Mouse (Mus musculus) intestine, embryonic 14.5 days (tissue): Measurements from ENCODE around the gene Larp1b. TPM values are rescaled to one million over a fixed set of nuclear protein-coding genes. Genes with fewer than 3 reads are reported as not detected.

Experiments
- ATAC-seq: fragments of 200-750 bp; cut with Nextera tagmentation; replicated peaks from 2 replicates; pipeline ENCODE4 v1.8.0; 2017; ENCODE audit warnings: low read depth, moderate number of reproducible peaks, moderate TSS enrichment, moderate library complexity; ENCODE audit not compliant: low FRiP score, low TSS enrichment
- DNase-seq: peaks from one replicate; pipeline ENCODE4 v3.0.0-alpha.2; 2018; ENCODE audit warnings: low spot score
- H3K27ac ChIP-seq: fragments of 300-500 bp; sonication (generic); 2 replicates; pipeline ENCODE4 v1.5.1; 2014; ENCODE audit warnings: low read depth, mild to moderate bottlenecking, control low read depth
- H3K27me3 ChIP-seq: fragments of 300-500 bp; sonication (generic); replicated peaks from 2 replicates; pipeline ENCODE4 v1.6.1; 2014; ENCODE audit warnings: low read length, control low read depth; ENCODE audit not compliant: control insufficient read depth, insufficient read depth
- H3K36me3 ChIP-seq: fragments of 300-500 bp; sonication (generic); 2 replicates; pipeline ENCODE4 v1.6.1; 2014; ENCODE audit warnings: low read length, control low read depth; ENCODE audit not compliant: control insufficient read depth, insufficient read depth
- H3K4me1 ChIP-seq: fragments of 300-500 bp; sonication (generic); replicated peaks from 2 replicates; pipeline ENCODE4 v1.6.1; 2014; ENCODE audit warnings: low read length, control low read depth, mixed read lengths; ENCODE audit not compliant: control insufficient read depth, insufficient read depth
- H3K4me2 ChIP-seq: fragments of 300-500 bp; sonication (generic); 2 replicates; pipeline ENCODE4 v1.6.1; 2014; ENCODE audit warnings: low read length
- H3K4me3 ChIP-seq: fragments of 300-500 bp; sonication (generic); 2 replicates; pipeline ENCODE4 v1.5.1; 2014; ENCODE audit warnings: low read depth, low read length, control low read depth, mixed read lengths
- H3K9ac ChIP-seq: fragments of 300-500 bp; sonication (generic); 2 replicates; pipeline ENCODE4 v1.6.1; 2014; ENCODE audit warnings: mild to moderate bottlenecking, low read length
- H3K9me3 ChIP-seq: fragments of 300-500 bp; sonication (generic); 2 replicates; pipeline ENCODE4 v1.6.1; 2016; ENCODE audit warnings: low read length, control low read depth; ENCODE audit not compliant: control insufficient read depth
- WGBS: fragments of 180-500 bp; shearing (Covaris S2); extraction: QIAGEN DNeasy Blood & Tissue Kit; methylation state at CpG from one replicate; pipeline ENCODE4 v1.1.7; 2014; 5-methylcytosine and 5-hydroxymethylcytosine counted together
- polyA plus RNA-seq: library from polyadenylated mRNA; unstranded; fragments of >200 nt; fragmentation: Nextera tagmentation; extraction: Ambion mirVana; gene quantifications from 2 replicates; pipeline ENCODE4 v1.2.1, GENCODE M21; 2014

Gene Larp1b
- polyA plus RNA-seq, 1 experiment from 2014 or later = 6.2 TPM

GRCm38 (mm10) chr3:41009990-41010389 is 60.4 kb downstream of the Larp1b start:
- H3K9ac ChIP-seq = no peak overlapping the region
- H3K4me2 ChIP-seq = no peak overlapping the region

DNA sequence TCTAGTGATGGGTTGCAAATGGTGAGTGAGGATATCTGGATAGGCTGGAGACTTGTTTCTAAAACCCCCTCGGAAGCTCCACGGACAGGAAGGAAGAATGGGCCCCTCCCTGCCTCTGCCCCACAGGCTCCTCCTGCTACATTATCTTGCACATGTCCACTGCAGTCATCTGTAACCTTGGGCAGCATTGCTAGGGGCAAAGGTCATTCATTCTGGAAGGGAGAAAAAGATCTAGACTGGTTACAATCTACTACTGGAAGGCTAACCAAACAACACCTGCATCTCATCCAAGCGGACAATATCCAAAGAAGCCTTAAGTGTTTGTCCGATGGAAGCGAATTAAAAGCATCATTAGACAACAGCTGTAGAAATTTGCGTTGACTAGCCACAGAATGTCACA is 61.1 kb downstream of the Larp1b start:
- Histone ChIP-seq H3K4me3 (no peak overlapping the region), H3K4me2 (no peak overlapping the region), H3K27ac (no peak overlapping the region), H3K9ac (no peak overlapping the region), H3K4me1 (no peaks in the 10 kb centered on the region), H3K9me3 (no peaks in the 10 kb centered on the region), H3K27me3 (no peaks in the 10 kb centered on the region), H3K36me3 (no peaks in the 10 kb centered on the region)
- DNase-seq (no peak), ATAC-seq (no peak)
- WGBS = 76% methylated on average over 6 of the region's 6 CpGs

More at GRCm38 (mm10) chr3:41009990-41010389, 60.4 kb downstream of the Larp1b start:
- H3K4me1 ChIP-seq = no peaks in the 10 kb centered on the region
- H3K9me3 ChIP-seq = no peaks in the 10 kb centered on the region
- ATAC-seq (no peak), DNase-seq (no peak)
- 97% methylated on average over 3 of the region's 3 CpGs for WGBS
- no peak overlapping the region for H3K4me3 ChIP-seq
- no peaks in the 10 kb centered on the region for H3K36me3 ChIP-seq
- H3K27me3 ChIP-seq = no peaks in the 10 kb centered on the region
- no peak overlapping the region for H3K27ac ChIP-seq

DNA sequence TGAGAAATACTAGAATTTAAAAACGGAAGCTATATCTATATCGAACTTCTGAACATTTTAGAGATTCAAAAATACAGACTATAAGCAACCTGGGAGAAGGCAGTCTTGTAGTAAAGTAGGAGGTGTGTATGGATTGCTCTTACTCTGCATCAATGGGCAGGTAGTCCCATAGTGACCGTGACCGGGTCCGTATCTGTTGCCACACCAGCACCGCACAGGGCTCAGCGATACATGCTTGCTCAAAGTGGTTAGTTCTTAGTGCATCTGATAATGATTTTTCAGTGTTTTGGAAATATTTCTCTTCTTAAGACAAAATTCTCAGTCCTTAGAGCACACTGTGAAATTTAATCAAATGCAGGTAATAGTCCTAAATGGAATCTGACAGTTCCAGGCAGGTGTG is 62.8 kb downstream of the Larp1b start:
- Histone ChIP-seq H3K4me2 (no peak overlapping the region), H3K9ac (no peak overlapping the region), H3K4me1 (no peaks in the 10 kb centered on the region), H3K27ac (no peak overlapping the region), H3K27me3 (no peaks in the 10 kb centered on the region), H3K4me3 (no peak overlapping the region), H3K9me3 (no peaks in the 10 kb centered on the region), H3K36me3 (no peaks in the 10 kb centered on the region)
- WGBS = 98% methylated on average over 7 of the region's 7 CpGs
- ATAC-seq (no peak), DNase-seq (no peak)

DNA sequence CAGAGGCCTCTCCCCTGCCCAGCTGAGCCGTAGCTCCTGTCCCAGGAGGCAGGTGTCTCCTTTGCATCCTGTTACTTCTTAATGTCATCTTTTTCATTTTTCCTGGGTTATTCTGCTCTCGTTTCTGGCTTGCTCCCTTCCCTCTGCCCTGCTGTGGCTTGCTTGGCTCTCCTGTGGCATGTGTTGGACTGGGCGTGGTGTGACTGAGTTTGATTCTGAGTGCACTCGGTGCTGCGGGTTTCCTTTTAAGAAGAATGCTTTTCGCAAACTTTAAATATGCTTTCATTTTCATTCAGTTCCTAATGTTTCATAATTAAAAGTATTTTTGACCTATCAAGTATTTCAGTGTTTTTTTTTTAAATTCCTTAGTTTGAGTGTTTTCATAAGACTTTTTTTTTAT is 65.3 kb downstream of the Larp1b start:
- H3K9me3 ChIP-seq = no peaks in the 10 kb centered on the region
- DNase-seq = no peak
- H3K27me3 ChIP-seq = no peaks in the 10 kb centered on the region
- H3K4me2 ChIP-seq = no peak overlapping the region
- no peak overlapping the region for H3K9ac ChIP-seq
- H3K4me1 ChIP-seq = no peaks in the 10 kb centered on the region
- no peak overlapping the region for H3K27ac ChIP-seq
- H3K4me3 ChIP-seq = no peak overlapping the region
- ATAC-seq = no peak
- no peaks in the 10 kb centered on the region for H3K36me3 ChIP-seq
- 76% methylated on average over 6 of the region's 6 CpGs for WGBS

DNA sequence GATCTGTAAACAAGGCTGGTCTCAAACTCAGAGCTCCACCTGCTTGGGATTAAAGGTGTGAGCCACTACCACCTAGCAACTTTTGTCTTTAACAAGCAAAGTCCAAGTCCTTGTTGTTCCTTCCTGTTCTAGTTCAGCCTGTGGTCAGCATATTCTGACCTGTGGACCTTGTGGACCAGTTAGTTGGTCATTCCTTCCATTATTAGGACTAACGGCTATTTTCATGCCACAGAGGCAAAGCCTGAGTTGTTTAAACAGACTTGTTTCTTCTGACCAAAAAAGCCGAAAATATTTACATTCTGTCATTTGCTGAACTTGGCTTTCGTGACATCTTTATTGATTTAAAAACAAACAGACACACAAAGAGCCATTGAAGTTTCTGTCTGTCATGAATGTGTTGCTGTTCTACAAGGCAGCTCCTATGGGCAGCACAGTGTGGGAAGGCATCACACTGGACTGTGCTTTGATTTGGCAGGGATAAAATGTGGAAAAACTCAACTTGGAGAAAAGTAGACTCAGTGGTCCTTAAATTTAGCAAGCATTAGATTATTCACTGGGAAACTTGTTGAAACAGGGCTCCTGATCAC is 68.5 kb downstream of the Larp1b start:
- DNase-seq = no peak
- WGBS = 51% methylated on average over 3 of the region's 3 CpGs
- no peaks in the 10 kb centered on the region for H3K36me3 ChIP-seq
- H3K27ac ChIP-seq = no peak overlapping the region
- H3K4me3 ChIP-seq = no peak overlapping the region
- no peak overlapping the region for H3K4me2 ChIP-seq
- no peak for ATAC-seq
- H3K9ac ChIP-seq = no peak overlapping the region
- H3K4me1 ChIP-seq = no peaks in the 10 kb centered on the region
- no peaks in the 10 kb centered on the region for H3K9me3 ChIP-seq
- H3K27me3 ChIP-seq = no peaks in the 10 kb centered on the region

DNA sequence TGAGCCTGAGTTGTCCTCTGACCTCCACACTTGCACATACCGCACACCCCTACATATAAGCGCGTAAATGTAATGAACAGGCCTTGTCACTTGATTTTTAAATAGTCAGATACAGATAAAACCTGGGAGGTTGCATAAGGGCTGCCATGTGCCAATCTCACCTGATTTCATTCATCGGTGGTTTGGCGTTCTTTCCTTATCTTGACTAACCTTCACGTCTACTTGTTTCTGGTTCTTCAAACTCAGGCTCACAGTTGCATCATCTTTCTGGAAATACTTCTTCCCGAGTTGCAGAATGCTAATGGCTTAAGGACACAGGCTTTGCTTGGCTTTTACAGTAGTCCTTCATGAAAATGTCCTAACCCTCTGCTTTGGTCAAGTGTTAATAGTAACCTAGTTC is 71.1 kb downstream of the Larp1b start:
- no peaks in the 10 kb centered on the region for H3K36me3 ChIP-seq
- H3K4me3 ChIP-seq = no peak overlapping the region
- no peak overlapping the region for H3K4me2 ChIP-seq
- no peak overlapping the region for H3K27ac ChIP-seq
- H3K9me3 ChIP-seq = no peaks in the 10 kb centered on the region
- 90% methylated on average over 7 of the region's 7 CpGs for WGBS
- ATAC-seq = no peak
- no peaks in the 10 kb centered on the region for H3K4me1 ChIP-seq
- no peaks in the 10 kb centered on the region for H3K27me3 ChIP-seq
- H3K9ac ChIP-seq = no peak overlapping the region
- no peak for DNase-seq

GRCm38 (mm10) chr3:41021980-41022379 is 72.4 kb downstream of the Larp1b start:
- no peaks in the 10 kb centered on the region for H3K9me3 ChIP-seq
- WGBS = 76% methylated on average over 6 of the region's 6 CpGs
- ATAC-seq = no peak
- no peak overlapping the region for H3K27ac ChIP-seq
- H3K4me3 ChIP-seq = no peak overlapping the region
- no peak for DNase-seq
- H3K4me2 ChIP-seq = no peak overlapping the region
- no peaks in the 10 kb centered on the region for H3K27me3 ChIP-seq
- H3K36me3 ChIP-seq = no peaks in the 10 kb centered on the region
- H3K4me1 ChIP-seq = no peaks in the 10 kb centered on the region
- no peak overlapping the region for H3K9ac ChIP-seq

GRCm38 (mm10) chr3:41030705-41031104 is 81.1 kb downstream of the Larp1b start:
- Histone ChIP-seq H3K9me3 (no peaks in the 10 kb centered on the region), H3K36me3 (no peaks in the 10 kb centered on the region), H3K4me1 (no peaks in the 10 kb centered on the region), H3K27me3 (no peaks in the 10 kb centered on the region), H3K4me2 (no peak overlapping the region), H3K27ac (no peak overlapping the region), H3K9ac (no peak overlapping the region), H3K4me3 (no peak overlapping the region)
- 74% methylated on average over 1 of the region's 1 CpGs for WGBS
- DNase-seq = no peak
- no peak for ATAC-seq
